Mouse (Mus musculus): ENCODE data around the gene Tsr2.

Gene Tsr2

DNA sequence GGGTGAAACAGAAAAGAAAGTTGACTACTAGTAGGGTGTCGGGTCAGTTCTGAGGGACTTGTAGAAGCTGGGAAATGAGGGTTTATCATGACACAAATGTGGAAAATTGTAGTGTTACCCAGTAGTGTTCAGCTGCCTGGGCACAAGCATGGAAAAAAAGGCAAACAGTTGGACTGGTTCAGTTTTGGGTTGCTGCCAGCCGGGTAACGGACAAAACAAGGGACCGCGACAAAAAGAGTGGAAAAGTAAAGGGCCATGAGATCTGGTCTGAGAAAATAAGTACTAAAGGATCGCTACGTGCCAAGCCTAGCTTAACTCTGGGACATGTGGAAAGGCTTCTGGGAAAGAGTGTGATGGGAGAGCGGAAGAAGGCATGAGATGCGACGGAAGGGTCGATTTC is 50.0 kb downstream of the Tsr2 start:
- DNase-seq: no peak

DNA sequence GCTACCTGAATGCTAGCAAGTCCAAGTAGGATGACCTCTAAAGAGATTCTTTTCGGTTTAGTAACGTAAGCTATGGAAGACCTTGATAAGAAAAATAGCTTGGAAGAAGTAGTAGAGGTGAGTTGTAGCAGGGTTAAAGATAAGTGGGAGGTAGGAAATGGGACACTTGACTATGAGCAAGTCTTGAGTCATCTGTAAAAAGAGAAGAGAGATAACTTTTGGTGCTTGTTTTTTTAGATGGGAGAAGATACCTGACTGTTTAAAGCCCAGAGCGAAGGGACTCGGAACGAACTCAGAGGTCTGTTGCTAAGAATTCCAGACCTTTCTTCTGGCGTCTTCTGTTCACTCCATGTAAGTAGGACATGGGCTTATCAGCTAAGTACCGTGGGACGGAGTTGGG is 50.5 kb downstream of the Tsr2 start, which contains the start of gene Fgd1:
TSS of gene Fgd1 (plus strand) at position 301 of the 400 bp plus-strand sequence.
- DNase-seq: no peak

DNA sequence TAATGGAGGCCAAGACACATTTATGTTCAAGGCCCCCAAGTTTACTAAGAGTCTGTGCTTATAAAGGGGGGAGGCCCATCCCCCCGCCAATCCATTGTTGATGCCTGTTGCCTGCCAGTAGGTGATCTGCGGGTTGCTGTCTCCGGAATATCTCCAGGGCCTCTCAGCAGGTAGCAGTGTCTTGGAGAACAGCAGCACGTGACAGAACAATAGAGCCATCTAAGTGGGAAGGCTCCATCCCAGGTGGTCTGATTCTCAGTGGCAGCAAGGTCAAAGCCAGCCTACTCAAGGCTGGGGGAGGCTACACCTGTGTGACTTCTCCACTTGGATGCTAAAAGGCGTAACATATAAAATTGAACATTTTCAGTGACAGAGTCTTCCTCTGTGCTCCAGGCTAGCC is 55.1 kb downstream of the Tsr2 start:
- no peak for DNase-seq

Data from liver (tissue).